Mouse (Mus musculus) embryonic fibroblast, embryonic 13.5 days (primary cell): Measurements from ENCODE around the gene Tac2.
"Not testable (repeated sequence)": the region's sequence is repeated elsewhere in the genome, so short reads cannot be mapped to it uniquely, and the experiment has no call there.

Experiments
- CTCF ChIP-seq: IDR thresholded peaks from 2 replicates; pipeline ENCODE4 v1.5.1; 2011; ENCODE audit warnings: mild to moderate bottlenecking, control low read depth, low read length, moderate library complexity, borderline replicate concordance; ENCODE audit not compliant: insufficient read depth
- POLR2A ChIP-seq: IDR thresholded peaks from 2 replicates; pipeline ENCODE4 v1.6.1; 2011; ENCODE audit warnings: low read depth, mild to moderate bottlenecking, control low read depth, low read length, moderate library complexity

- TF ChIP-seq CTCF, POLR2A: not testable (repeated sequence)
Measured at GRCm38 (mm10) chr10:127762926-127763325, 38.6 kb downstream of the Tac2 start.
